Mouse (Mus musculus) G1E (cell line): ENCODE data around the gene Gm20441. TPM values are rescaled to one million over a fixed set of nuclear protein-coding genes. Genes with fewer than 3 reads are reported as not detected.
A peak's percentile ranks its signal among the peaks of the same experiment; 100 is the strongest.

ENCODE experiments used
- ATAC-seq: 2 replicates; pipeline ENCODE4 v1.8.0; 2016; ENCODE audit warnings: mild to moderate bottlenecking; ENCODE audit not compliant: insufficient number of reproducible peaks, poor library complexity, low FRiP score, severe bottlenecking; ENCODE audit errors: extremely low read depth
- DNase-seq: peaks from one replicate; pipeline ENCODE4 v3.0.0; 2012; ENCODE audit warnings: low spot score
- H3K27me3 ChIP-seq: 2 replicates; pipeline ENCODE4 v1.6.1; 2012; ENCODE audit warnings: mild to moderate bottlenecking, low read length, inconsistent platforms; ENCODE audit not compliant: insufficient read depth
- H3K36me3 ChIP-seq: replicated peaks from 2 replicates; pipeline ENCODE3; 2012; ENCODE audit warnings: mild to moderate bottlenecking, inconsistent platforms
- H3K4me1 ChIP-seq: 2 replicates; pipeline ENCODE4 v1.6.1; 2012; ENCODE audit warnings: low read depth, low read length, inconsistent platforms, mixed read lengths; ENCODE audit not compliant: insufficient read depth
- H3K4me3 ChIP-seq: 2 replicates; pipeline ENCODE4 v1.5.1; 2012; ENCODE audit warnings: low read depth, mild to moderate bottlenecking, inconsistent platforms, low read length, moderate library complexity, mixed read lengths
- H3K9me3 ChIP-seq: replicated peaks from 2 replicates; pipeline ENCODE4 v1.6.1; 2012; ENCODE audit warnings: inconsistent platforms
- CTCF ChIP-seq: IDR thresholded peaks from 2 replicates; pipeline ENCODE4 v1.5.1; 2012; ENCODE audit warnings: low read depth, low read length, inconsistent platforms, mixed read lengths
- GATA1 ChIP-seq: IDR thresholded peaks from 2 replicates; pipeline ENCODE4 v1.6.1; 2012; ENCODE audit warnings: borderline replicate concordance, low read length, inconsistent platforms, mixed read lengths
- GATA2 ChIP-seq: IDR thresholded peaks from 2 replicates; pipeline ENCODE4 v1.6.1; 2012; ENCODE audit warnings: low read depth, low read length, inconsistent platforms, borderline replicate concordance
- POLR2AphosphoS5 ChIP-seq: IDR thresholded peaks from 2 replicates; pipeline ENCODE4 v1.6.1; 2012; ENCODE audit warnings: low read depth, low read length, inconsistent platforms; ENCODE audit not compliant: insufficient replicate concordance
- TAL1 ChIP-seq: conservative IDR thresholded peaks from 2 replicates; pipeline ENCODE4 v1.6.1; 2012; ENCODE audit warnings: low read depth, low read length, inconsistent platforms, mixed read lengths
- polyA plus RNA-seq: library from polyadenylated mRNA; stranded (reverse); fragments of >175 nt; gene quantifications from 2 replicates; pipeline ENCODE4 v1.2.3, GENCODE M21; 2012
- total RNA-seq, 2 experiments: library from RNA; stranded (forward) in 1 of 2; stranded (reverse) in 1 of 2; fragments of 200-1000 nt in 1 of 2; fragments of >200 nt in 1 of 2; fragmentation: Nextera tagmentation in 1 of 2; gene quantifications; 2 replicates each; pipeline ENCODE4 v1.2.3; 2014 to 2017

Gm20441 gene
- total and polyA plus RNA-seq, 3 experiments = not detected

GRCm38 (mm10) chr10:75760311-75760710, 20.4 kb downstream of the Gm20441 start:
- no peak for ATAC-seq
- Histone ChIP-seq H3K9me3 (peaks cover 6% of the 10 kb centered on the region), H3K4me3 (no peak overlapping the region), H3K4me1 (peaks cover 24% of the 10 kb centered on the region), H3K36me3 (peaks cover 66% of the 10 kb centered on the region), H3K27me3 (no peaks in the 10 kb centered on the region)
- no peak for DNase-seq
- TF ChIP-seq POLR2AphosphoS5 = no peak
- no peak for TF ChIP-seq CTCF
- TF ChIP-seq GATA2 = no peak
- no peak for TF ChIP-seq TAL1
- TF ChIP-seq GATA1 = no peak

GRCm38 (mm10) chr10:75756719-75757118, 24.0 kb downstream of the Gm20441 start:
- Histone ChIP-seq H3K4me3 (no peak overlapping the region), H3K9me3 (peaks cover 6% of the 10 kb centered on the region), H3K27me3 (no peaks in the 10 kb centered on the region), H3K36me3 (peaks cover 95% of the 10 kb centered on the region), H3K4me1 (peaks cover 11% of the 10 kb centered on the region)
- TF ChIP-seq GATA1 (no peak), TAL1 (no peak), GATA2 (no peak), POLR2AphosphoS5 (no peak), CTCF (no peak)
- no peak for DNase-seq
- ATAC-seq = no peak

GRCm38 (mm10) chr10:75744017-75744416, 36.7 kb downstream of the Gm20441 start:
- no peaks in the 10 kb centered on the region for H3K27me3 ChIP-seq
- DNase-seq (peak; percentile 71), ATAC-seq (peak; percentile 63; the same call in 1 of the 2 replicates)
- H3K36me3 ChIP-seq = peaks cover 99% of the 10 kb centered on the region
- no peaks in the 10 kb centered on the region for H3K9me3 ChIP-seq
- no peak overlapping the region for H3K4me3 ChIP-seq
- H3K4me1 ChIP-seq = peaks cover 2% of the 10 kb centered on the region
- no peak for TF ChIP-seq TAL1
- peak; percentile 64 for TF ChIP-seq CTCF

GRCm38 (mm10) chr10:75743369-75743768, 37.4 kb downstream of the Gm20441 start:
- ATAC-seq (no peak), DNase-seq (no peak)
- Histone ChIP-seq H3K9me3 (no peaks in the 10 kb centered on the region), H3K36me3 (peaks cover 100% of the 10 kb centered on the region), H3K4me1 (peaks cover 2% of the 10 kb centered on the region), H3K27me3 (no peaks in the 10 kb centered on the region), H3K4me3 (no peak overlapping the region)
- TF ChIP-seq TAL1 (no peak), CTCF (no peak), GATA2 (no peak), POLR2AphosphoS5 (no peak), GATA1 (no peak)

- H3K36me3 ChIP-seq = peaks cover 99% of the 10 kb centered on the region
Observed at GRCm38 (mm10) chr10:75740866-75741265, 39.9 kb downstream of the Gm20441 start.

GRCm38 (mm10) chr10:75725449-75725848, 55.3 kb downstream of the Gm20441 start:
- no peak for TF ChIP-seq GATA2
- TF ChIP-seq CTCF = no peak
- TF ChIP-seq GATA1 = no peak
- TF ChIP-seq POLR2AphosphoS5 = no peak
- no peak for TF ChIP-seq TAL1
- ATAC-seq (no peak), DNase-seq (no peak)
- no peaks in the 10 kb centered on the region for H3K27me3 ChIP-seq
- H3K9me3 ChIP-seq = no peaks in the 10 kb centered on the region
- H3K36me3 ChIP-seq = peaks cover 95% of the 10 kb centered on the region
- H3K4me1 ChIP-seq = no peaks in the 10 kb centered on the region
- no peak overlapping the region for H3K4me3 ChIP-seq

More at GRCm38 (mm10) chr10:75740866-75741265, 39.9 kb downstream of the Gm20441 start:
- H3K9me3 ChIP-seq = no peaks in the 10 kb centered on the region
- ATAC-seq (no peak), DNase-seq (no peak)
- H3K4me1 ChIP-seq = peaks cover 2% of the 10 kb centered on the region
- TF ChIP-seq POLR2AphosphoS5 (no peak), GATA1 (no peak), TAL1 (no peak), GATA2 (no peak), CTCF (no peak)
- H3K4me3 ChIP-seq = no peak overlapping the region
- H3K27me3 ChIP-seq = no peaks in the 10 kb centered on the region

Other genes starting within 250 kb of the Gm20441 start
- not detected in 2 replicates for gene Lrrc75b, start 220.6 kb downstream of the Gm20441 start, total RNA-seq (2014; fragmentation: Nextera tagmentation)
- 0.05 and 0.06 TPM in 2 replicates for gene Lrrc75b, start 220.6 kb downstream of the Gm20441 start, total RNA-seq (2017)
- gene Lrrc75b, start 220.6 kb downstream of the Gm20441 start, polyA plus RNA-seq = not detected in 2 replicates
- not detected in 2 replicates for gene Ggt1, start 219.3 kb downstream of the Gm20441 start, total RNA-seq (2014; fragmentation: Nextera tagmentation)
- not detected in 2 replicates for gene Ggt1, start 219.3 kb downstream of the Gm20441 start, total RNA-seq (2017)
- gene Ggt1, start 219.3 kb downstream of the Gm20441 start, polyA plus RNA-seq = 0.12 TPM in 1 of 2 replicates, not detected in the other
- not detected in 2 replicates for gene Ggt5, start 191.6 kb downstream of the Gm20441 start, total RNA-seq (2014; fragmentation: Nextera tagmentation)
- gene Ggt5, start 191.6 kb downstream of the Gm20441 start, total RNA-seq (2017) = 0.22 TPM in 1 of 2 replicates, not detected in the other
- gene Ggt5, start 191.6 kb downstream of the Gm20441 start, polyA plus RNA-seq = not detected in 2 replicates
- not detected in 2 replicates for gene Susd2, start 136.9 kb downstream of the Gm20441 start, total RNA-seq (2014; fragmentation: Nextera tagmentation)
- gene Susd2, start 136.9 kb downstream of the Gm20441 start, total RNA-seq (2017) = 0.05 and 0.06 TPM in 2 replicates
- gene Susd2, start 136.9 kb downstream of the Gm20441 start, polyA plus RNA-seq = 0.06 and 0.10 TPM in 2 replicates
- gene Cabin1, start 16.6 kb downstream of the Gm20441 start, total RNA-seq (2014; fragmentation: Nextera tagmentation) = 96.5 and 108 TPM in 2 replicates
- gene Cabin1, start 16.6 kb downstream of the Gm20441 start, total RNA-seq (2017) = 28.9 and 30.5 TPM in 2 replicates
- 74.0 and 78.7 TPM in 2 replicates for gene Cabin1, start 16.6 kb downstream of the Gm20441 start, polyA plus RNA-seq
- 10.8 and 11.9 TPM in 2 replicates for gene Ddt, start 7.5 kb downstream of the Gm20441 start, total RNA-seq (2014; fragmentation: Nextera tagmentation)
- 73.2 and 74.6 TPM in 2 replicates for gene Ddt, start 7.5 kb downstream of the Gm20441 start, total RNA-seq (2017)
- 74.6 and 108 TPM in 2 replicates for gene Ddt, start 7.5 kb downstream of the Gm20441 start, polyA plus RNA-seq
- 0.39 TPM in 1 of 2 replicates, not detected in the other for gene Gstt3, start 460 bp upstream of the Gm20441 start, total RNA-seq (2014; fragmentation: Nextera tagmentation)
- 0.49 and 1.1 TPM in 2 replicates for gene Gstt3, start 460 bp upstream of the Gm20441 start, total RNA-seq (2017)
- gene Gstt3, start 460 bp upstream of the Gm20441 start, polyA plus RNA-seq = 0.18 and 0.24 TPM in 2 replicates
- not detected in 2 replicates for gene Gstt1, start 17.6 kb upstream of the Gm20441 start, total RNA-seq (2014; fragmentation: Nextera tagmentation)
- 0.22 and 1.9 TPM in 2 replicates for gene Gstt1, start 17.6 kb upstream of the Gm20441 start, total RNA-seq (2017)
- 0.07 TPM in 1 of 2 replicates, not detected in the other for gene Gstt1, start 17.6 kb upstream of the Gm20441 start, polyA plus RNA-seq
- not detected in 2 replicates for gene Gstt4, start 41.6 kb upstream of the Gm20441 start, total RNA-seq (2014; fragmentation: Nextera tagmentation)
- not detected in 2 replicates for gene Gstt4, start 41.6 kb upstream of the Gm20441 start, total RNA-seq (2017)
- not detected in 2 replicates for gene Gstt4, start 41.6 kb upstream of the Gm20441 start, polyA plus RNA-seq
- 49.2 and 57.0 TPM in 2 replicates for gene Gstt2, start 56.5 kb upstream of the Gm20441 start, total RNA-seq (2014; fragmentation: Nextera tagmentation)
- gene Gstt2, start 56.5 kb upstream of the Gm20441 start, total RNA-seq (2017) = 68.9 and 87.8 TPM in 2 replicates
- gene Gstt2, start 56.5 kb upstream of the Gm20441 start, polyA plus RNA-seq = 8.7 and 12.2 TPM in 2 replicates
- gene Mif, start 79.3 kb upstream of the Gm20441 start, total RNA-seq (2014; fragmentation: Nextera tagmentation) = 554 and 596 TPM in 2 replicates
- gene Mif, start 79.3 kb upstream of the Gm20441 start, total RNA-seq (2017) = 1,557 and 1,874 TPM in 2 replicates
- 5,079 and 5,707 TPM in 2 replicates for gene Mif, start 79.3 kb upstream of the Gm20441 start, polyA plus RNA-seq
- not detected in 2 replicates for gene Derl3, start 112.5 kb upstream of the Gm20441 start, total RNA-seq (2014; fragmentation: Nextera tagmentation)
- gene Derl3, start 112.5 kb upstream of the Gm20441 start, total RNA-seq (2017) = 0.22 TPM in 1 of 2 replicates, not detected in the other
- gene Derl3, start 112.5 kb upstream of the Gm20441 start, polyA plus RNA-seq = not detected in 2 replicates
- gene Smarcb1, start 140.7 kb upstream of the Gm20441 start, total RNA-seq (2014; fragmentation: Nextera tagmentation) = 48.4 and 54.9 TPM in 2 replicates
- 54.9 and 55.7 TPM in 2 replicates for gene Smarcb1, start 140.7 kb upstream of the Gm20441 start, total RNA-seq (2017)
- 254 and 362 TPM in 2 replicates for gene Smarcb1, start 140.7 kb upstream of the Gm20441 start, polyA plus RNA-seq
- 135 and 169 TPM in 2 replicates for gene Chchd10, start 152.2 kb upstream of the Gm20441 start, total RNA-seq (2014; fragmentation: Nextera tagmentation)
- 96.3 and 127 TPM in 2 replicates for gene Chchd10, start 152.2 kb upstream of the Gm20441 start, total RNA-seq (2017)
- 376 and 450 TPM in 2 replicates for gene Chchd10, start 152.2 kb upstream of the Gm20441 start, polyA plus RNA-seq
- gene Mmp11, start 155.5 kb upstream of the Gm20441 start, total RNA-seq (2014; fragmentation: Nextera tagmentation) = not detected in 2 replicates
- gene Mmp11, start 155.5 kb upstream of the Gm20441 start, total RNA-seq (2017) = 0.11 and 0.12 TPM in 2 replicates
- gene Mmp11, start 155.5 kb upstream of the Gm20441 start, polyA plus RNA-seq = 0.08 TPM in 1 of 2 replicates, not detected in the other
- 3.0 and 45.1 TPM in 2 replicates for gene Gm867, start 159.7 kb upstream of the Gm20441 start, total RNA-seq (2014; fragmentation: Nextera tagmentation)
- not detected in 2 replicates for gene Gm867, start 159.7 kb upstream of the Gm20441 start, total RNA-seq (2017)
- gene Gm867, start 159.7 kb upstream of the Gm20441 start, polyA plus RNA-seq = not detected in 2 replicates
- not detected in 2 replicates for gene Vpreb3, start 162.1 kb upstream of the Gm20441 start, total RNA-seq (2014; fragmentation: Nextera tagmentation)
- not detected in 2 replicates for gene Vpreb3, start 162.1 kb upstream of the Gm20441 start, total RNA-seq (2017)
- gene Vpreb3, start 162.1 kb upstream of the Gm20441 start, polyA plus RNA-seq = not detected in 2 replicates
- gene Gm5134, start 173.6 kb upstream of the Gm20441 start, total RNA-seq (2014; fragmentation: Nextera tagmentation) = not detected in 2 replicates
- not detected in 2 replicates for gene Gm5134, start 173.6 kb upstream of the Gm20441 start, total RNA-seq (2017)
- not detected in 2 replicates for gene Gm5134, start 173.6 kb upstream of the Gm20441 start, polyA plus RNA-seq